Mouse (Mus musculus): ENCODE results near the gene Anapc7. TPM values are rescaled to one million over a fixed set of nuclear protein-coding genes. Genes with fewer than 3 reads are reported as not detected.

The Anapc7 gene
- polyA plus RNA-seq (2015; fragmentation: Nextera tagmentation; extraction: Ambion mirVana): 23.5 and 27.9 TPM in 2 replicates

GRCm38 (mm10) chr5:122421271-122422068, at the start of gene Anapc7:
Gene Anapc7 (plus strand): TSS chr5:122421693.

GRCm38 (mm10) chr5:122372192-122372769, 49.2 kb upstream of the Anapc7 start, which contains the start of gene Fam216a:
Gene Fam216a (minus strand): TSS chr5:122372364.

GRCm38 (mm10) chr5:122391786-122392180, 29.7 kb upstream of the Anapc7 start, which contains the start of gene Arpc3:
Gene Arpc3 (plus strand): TSS chr5:122391878.

Other genes starting within 250 kb of the Anapc7 start
- 2.2 and 3.1 TPM in 2 replicates for gene Hvcn1, start 214.9 kb upstream of the Anapc7 start, polyA plus RNA-seq (2015; fragmentation: Nextera tagmentation; extraction: Ambion mirVana)
- 3.7 and 4.0 TPM in 2 replicates for gene Tctn1, start 157.2 kb upstream of the Anapc7 start, polyA plus RNA-seq (2015; fragmentation: Nextera tagmentation; extraction: Ambion mirVana)
- 7.2 and 7.7 TPM in 2 replicates for gene Pptc7, start 137.3 kb upstream of the Anapc7 start, polyA plus RNA-seq (2015; fragmentation: Nextera tagmentation; extraction: Ambion mirVana)
- 4.2 and 4.7 TPM in 2 replicates for gene Rad9b, start 67.5 kb upstream of the Anapc7 start, polyA plus RNA-seq (2015; fragmentation: Nextera tagmentation; extraction: Ambion mirVana)
- gene Vps29, start 67.3 kb upstream of the Anapc7 start, polyA plus RNA-seq (2015; fragmentation: Nextera tagmentation; extraction: Ambion mirVana): 232 and 251 TPM in 2 replicates
- gene Gpn3, start 49.8 kb upstream of the Anapc7 start, polyA plus RNA-seq (2015; fragmentation: Nextera tagmentation; extraction: Ambion mirVana): 33.9 and 36.5 TPM in 2 replicates
- gene Fam216a, start 49.3 kb upstream of the Anapc7 start, polyA plus RNA-seq (2015; fragmentation: Nextera tagmentation; extraction: Ambion mirVana): 21.3 and 24.0 TPM in 2 replicates
- gene Arpc3, start 29.8 kb upstream of the Anapc7 start, polyA plus RNA-seq (2015; fragmentation: Nextera tagmentation; extraction: Ambion mirVana): 110 and 122 TPM in 2 replicates
- 83.6 and 86.4 TPM in 2 replicates for gene Atp2a2, start 80.5 kb downstream of the Anapc7 start, polyA plus RNA-seq (2015; fragmentation: Nextera tagmentation; extraction: Ambion mirVana)
- gene Ift81, start 192.8 kb downstream of the Anapc7 start, polyA plus RNA-seq (2015; fragmentation: Nextera tagmentation; extraction: Ambion mirVana): 19.3 and 21.8 TPM in 2 replicates
- gene P2rx7, start 222.2 kb downstream of the Anapc7 start, polyA plus RNA-seq (2015; fragmentation: Nextera tagmentation; extraction: Ambion mirVana): 4.2 and 5.2 TPM in 2 replicates